Mouse (Mus musculus) heart, embryonic 11.5 days (tissue): ENCODE data around the gene Il21. TPM values are rescaled to one million over a fixed set of nuclear protein-coding genes. Genes with fewer than 3 reads are reported as not detected.

ENCODE experiments used
- ATAC-seq: fragments of 200-750 bp; cut with Nextera tagmentation; replicated peaks from 2 replicates; pipeline ENCODE4 v1.8.0; 2017; ENCODE audit warnings: moderate library complexity; ENCODE audit not compliant: insufficient number of reproducible peaks, low FRiP score, low TSS enrichment
- H3K27ac ChIP-seq: fragments of 300-500 bp; sonication (generic); 2 replicates; pipeline ENCODE4 v1.5.1; 2014; ENCODE audit warnings: mild to moderate bottlenecking, low read depth, low read length
- H3K27me3 ChIP-seq: fragments of 300-500 bp; sonication (generic); 2 replicates; pipeline ENCODE4 v1.6.1; 2014; ENCODE audit warnings: mild to moderate bottlenecking, low read length, mixed read lengths; ENCODE audit not compliant: control insufficient read depth, insufficient read depth
- H3K36me3 ChIP-seq: fragments of 300-500 bp; sonication (generic); 2 replicates; pipeline ENCODE4 v1.6.1; 2014; ENCODE audit warnings: mild to moderate bottlenecking, low read length, moderate library complexity, mixed read lengths; ENCODE audit not compliant: control insufficient read depth, insufficient read depth
- H3K4me1 ChIP-seq: fragments of 300-500 bp; sonication (generic); 2 replicates; pipeline ENCODE4 v1.6.1; 2014; ENCODE audit warnings: low read length; ENCODE audit not compliant: control insufficient read depth, insufficient read depth
- H3K4me2 ChIP-seq: fragments of 300-500 bp; sonication (generic); 2 replicates; pipeline ENCODE4 v1.6.1; 2014; ENCODE audit warnings: mild to moderate bottlenecking, moderate library complexity
- H3K4me3 ChIP-seq: fragments of 300-500 bp; sonication (generic); 2 replicates; pipeline ENCODE4 v1.5.1; 2014; ENCODE audit warnings: low read depth, low read length
- H3K9ac ChIP-seq: fragments of 300-500 bp; sonication (generic); 2 replicates; pipeline ENCODE4 v1.6.1; 2014; ENCODE audit warnings: mild to moderate bottlenecking, low read depth, low read length, moderate library complexity
- H3K9me3 ChIP-seq: fragments of 300-500 bp; sonication (generic); replicated peaks from 2 replicates; pipeline ENCODE4 v1.6.1; 2016; ENCODE audit warnings: low read length; ENCODE audit not compliant: control insufficient read depth
- WGBS: fragments of 180-500 bp; shearing (Covaris S2); extraction: QIAGEN DNeasy Blood & Tissue Kit; methylation state at CpG from one replicate; pipeline ENCODE4 v1.1.7; 2014; ENCODE audit not compliant: insufficient replicate concordance; 5-methylcytosine and 5-hydroxymethylcytosine counted together
- microRNA-seq: library from miRNA; unstranded; fragments of <30 nt; microRNA quantifications from one replicate; pipeline ENCODE4, GENCODE M21; 2016; ENCODE audit warnings: borderline number of aligned reads
- polyA plus RNA-seq: library from polyadenylated mRNA; unstranded; fragments of >200 nt; fragmentation: Nextera tagmentation; extraction: Ambion mirVana; gene quantifications from 2 replicates; pipeline ENCODE4 v1.2.1, GENCODE M21; 2014

Gene Il21
- polyA plus RNA-seq, 1 experiment from 2014 or later, result not detected

- H3K27me3 ChIP-seq, result no peaks in the 10 kb centered on the region
- no peaks in the 10 kb centered on the region for H3K4me1 ChIP-seq
- 64% methylated on average over 12 of the region's 12 CpGs for WGBS
- no peak overlapping the region for H3K4me3 ChIP-seq
- no peak for ATAC-seq
- no peak overlapping the region for H3K9ac ChIP-seq
- no peaks in the 10 kb centered on the region for H3K9me3 ChIP-seq
- H3K27ac ChIP-seq, result no peak overlapping the region
- no peak overlapping the region for H3K4me2 ChIP-seq
- H3K36me3 ChIP-seq, result no peaks in the 10 kb centered on the region
These were observed 52.2 kb downstream of the Il21 start for GRCm38 (mm10) chr3:37180039-37180743.

- Histone ChIP-seq H3K27me3 (no peaks in the 10 kb centered on the region), H3K36me3 (no peaks in the 10 kb centered on the region), H3K4me3 (no peak overlapping the region), H3K27ac (no peak overlapping the region), H3K9me3 (no peaks in the 10 kb centered on the region), H3K4me1 (no peaks in the 10 kb centered on the region), H3K4me2 (no peak overlapping the region), H3K9ac (no peak overlapping the region)
- 84% methylated on average over 9 of the region's 9 CpGs for WGBS
- ATAC-seq, result no peak
These were observed 53.0 kb downstream of the Il21 start for GRCm38 (mm10) chr3:37179472-37179871.

GRCm38 (mm10) chr3:37174711-37175572 lies 57.5 kb downstream of the Il21 start:
- H3K4me2 ChIP-seq, result no peak overlapping the region
- no peak for ATAC-seq
- H3K9ac ChIP-seq, result no peak overlapping the region
- no peaks in the 10 kb centered on the region for H3K9me3 ChIP-seq
- H3K4me3 ChIP-seq, result no peak overlapping the region
- H3K27ac ChIP-seq, result no peak overlapping the region
- no peaks in the 10 kb centered on the region for H3K27me3 ChIP-seq
- H3K4me1 ChIP-seq, result no peaks in the 10 kb centered on the region
- WGBS, result 65% methylated on average over 10 of the region's 10 CpGs
- no peaks in the 10 kb centered on the region for H3K36me3 ChIP-seq

GRCm38 (mm10) chr3:37173285-37173684 lies 59.2 kb downstream of the Il21 start:
- no peaks in the 10 kb centered on the region for H3K36me3 ChIP-seq
- H3K4me2 ChIP-seq, result no peak overlapping the region
- H3K9me3 ChIP-seq, result no peaks in the 10 kb centered on the region
- no peaks in the 10 kb centered on the region for H3K27me3 ChIP-seq
- H3K9ac ChIP-seq, result no peak overlapping the region
- no peak for ATAC-seq
- WGBS, result 78% methylated on average over 8 of the region's 8 CpGs
- no peaks in the 10 kb centered on the region for H3K4me1 ChIP-seq
- H3K4me3 ChIP-seq, result no peak overlapping the region
- H3K27ac ChIP-seq, result no peak overlapping the region

Small RNAs within 50 kb of the gene (microRNA-seq; reads per million reads assigned to microRNA genes)
- gene Gm24169, result not detected

Other genes with a start within 250 kb of the Il21 start
- gene Adad1, start 169.1 kb downstream of the Il21 start, polyA plus RNA-seq, result 0.31 and 1.5 TPM in 2 replicates
- gene Il2, start 106.7 kb downstream of the Il21 start, polyA plus RNA-seq, result 0.29 and 0.34 TPM in 2 replicates
- 4.7 and 5.7 TPM in 2 replicates for gene Bbs12, start 79.9 kb upstream of the Il21 start, polyA plus RNA-seq
- gene Cetn4, start 80.1 kb upstream of the Il21 start, polyA plus RNA-seq, result 0.52 and 1.1 TPM in 2 replicates
- gene Fgf2, start 115.7 kb upstream of the Il21 start, polyA plus RNA-seq, result 1.4 and 1.5 TPM in 2 replicates
- 27.8 TPM in 2 replicates for gene Spata5, start 187.3 kb upstream of the Il21 start, polyA plus RNA-seq
- 8.2 and 13.2 TPM in 2 replicates for gene Nudt6, start 187.6 kb upstream of the Il21 start, polyA plus RNA-seq